Mouse (Mus musculus) gastrocnemius, adult 8-10 months (tissue): ENCODE results near the gene Fthl17f. TPM values are rescaled to one million over a fixed set of nuclear protein-coding genes. Genes with fewer than 3 reads are reported as not detected.
"Not testable (repeated sequence)": the region's sequence is repeated elsewhere in the genome, so short reads cannot be mapped to it uniquely, and the experiment has no call there.

Source experiments
- DNase-seq, 2 experiments: peaks; one replicate each; pipeline ENCODE4 v3.0.0; 2022; ENCODE audit warnings: low spot score in 2 of 2
- total RNA-seq, 4 experiments: library from RNA; stranded (reverse); gene quantifications; 2 replicates each; pipeline ENCODE4 v1.2.4; 2022

The Fthl17f gene
- not detected for total RNA-seq

- not testable (repeated sequence) for DNase-seq
Measured at GRCm38 (mm10) chrX:9062715-9063114, at the start of gene Fthl17f. Gene Fthl17f, plus strand, starts transcription at chrX:9063015.

- no peak for DNase-seq
Measured at GRCm38 (mm10) chrX:9016079-9016478, 46.7 kb upstream of the Fthl17f start.

- no peak for DNase-seq
Measured at GRCm38 (mm10) chrX:9019481-9019880, 43.3 kb upstream of the Fthl17f start.

- DNase-seq: not testable (repeated sequence)
Measured at GRCm38 (mm10) chrX:9033193-9033592, 29.6 kb upstream of the Fthl17f start, which contains the start of gene Fthl17e. Gene Fthl17e, plus strand, starts transcription at chrX:9033493.

GRCm38 (mm10) chrX:9041611-9042010 is 21.2 kb upstream of the Fthl17f start:
- not testable (repeated sequence) for DNase-seq

GRCm38 (mm10) chrX:9060952-9061351 is 1.9 kb upstream of the Fthl17f start:
- DNase-seq: peak; percentile 18 to 70

- DNase-seq: no peak
Measured at GRCm38 (mm10) chrX:9062101-9062500, 714 bp upstream of the Fthl17f start.

- DNase-seq: peak in 1 of 2 experiments; percentile 49
Measured at GRCm38 (mm10) chrX:9077699-9078098, 14.9 kb downstream of the Fthl17f start.

GRCm38 (mm10) chrX:9095066-9095465 is 32.3 kb downstream of the Fthl17f start:
- not testable (repeated sequence) for DNase-seq

- no peak for DNase-seq
Measured at GRCm38 (mm10) chrX:9104262-9104661, 41.4 kb downstream of the Fthl17f start, which contains the start of gene 4930402K13Rik. Gene 4930402K13Rik, plus strand, starts transcription at chrX:9104562.

GRCm38 (mm10) chrX:9110381-9110780 is 47.6 kb downstream of the Fthl17f start:
- no peak for DNase-seq

Other genes with a start within 250 kb of the Fthl17f start
- not detected for gene Gm6592, start 219.0 kb upstream of the Fthl17f start, total RNA-seq
- not detected for gene Gm5751, start 188.8 kb upstream of the Fthl17f start, total RNA-seq
- under 1 TPM in 3 of 4 experiments, not detected in 1; 0.21 to 0.45 (median 0.34) TPM for gene B630019K06Rik, start 170.6 kb upstream of the Fthl17f start, total RNA-seq
- gene Fthl17b, start 100.0 kb upstream of the Fthl17f start, total RNA-seq: not detected
- gene Fthl17c, start 86.5 kb upstream of the Fthl17f start, total RNA-seq: not detected
- not detected for gene Fthl17d, start 76.3 kb upstream of the Fthl17f start, total RNA-seq
- not detected for gene Fthl17e, start 29.5 kb upstream of the Fthl17f start, total RNA-seq
- not detected for gene 4930402K13Rik, start 41.5 kb downstream of the Fthl17f start, total RNA-seq
- under 1 TPM; 0.08 to 0.51 (median 0.17) TPM for gene Lancl3, start 136.9 kb downstream of the Fthl17f start, total RNA-seq
- gene Gm14862, start 193.9 kb downstream of the Fthl17f start, total RNA-seq: not detected
- 1 to 10 TPM; 4.2 to 6.5 (median 5.0) TPM for gene Xk, start 209.7 kb downstream of the Fthl17f start, total RNA-seq
- 1 to 10 TPM in 1 of 4 experiments, not detected in 3; 1.2 TPM for gene H2al1m, start 220.7 kb downstream of the Fthl17f start, total RNA-seq